Mouse (Mus musculus) megakaryocyte progenitor cell, adult 5-6 weeks (primary cell): ENCODE measurements around the gene Unc119b. TPM values are rescaled to one million over a fixed set of nuclear protein-coding genes. Genes with fewer than 3 reads are reported as not detected.
"Not testable (repeated sequence)": the region's sequence is repeated elsewhere in the genome, so short reads cannot be mapped to it uniquely, and the experiment has no call there.

ENCODE experiments used
- ATAC-seq: replicated peaks from 2 replicates; pipeline ENCODE4 v1.8.0; 2016; ENCODE audit warnings: mild to moderate bottlenecking, moderate TSS enrichment, inconsistent platforms; ENCODE audit not compliant: poor library complexity
- total RNA-seq, 2 experiments: library from RNA; stranded (forward) in 1 of 2; stranded (reverse) in 1 of 2; fragments of 157-497, 149-512 nt in 1 of 2; fragments of 200-1000 nt in 1 of 2; gene quantifications; 2 replicates each; pipeline versions ENCODE4 v1.2.3 to v1.2.4; 2015 to 2017

The Unc119b gene
- total RNA-seq, 2 experiments from 2014 or later: 4.1 to 11.2 TPM

- ATAC-seq: no peak
Observed at GRCm38 (mm10) chr5:115139124-115139523, 4.3 kb upstream of the Unc119b start.

DNA sequence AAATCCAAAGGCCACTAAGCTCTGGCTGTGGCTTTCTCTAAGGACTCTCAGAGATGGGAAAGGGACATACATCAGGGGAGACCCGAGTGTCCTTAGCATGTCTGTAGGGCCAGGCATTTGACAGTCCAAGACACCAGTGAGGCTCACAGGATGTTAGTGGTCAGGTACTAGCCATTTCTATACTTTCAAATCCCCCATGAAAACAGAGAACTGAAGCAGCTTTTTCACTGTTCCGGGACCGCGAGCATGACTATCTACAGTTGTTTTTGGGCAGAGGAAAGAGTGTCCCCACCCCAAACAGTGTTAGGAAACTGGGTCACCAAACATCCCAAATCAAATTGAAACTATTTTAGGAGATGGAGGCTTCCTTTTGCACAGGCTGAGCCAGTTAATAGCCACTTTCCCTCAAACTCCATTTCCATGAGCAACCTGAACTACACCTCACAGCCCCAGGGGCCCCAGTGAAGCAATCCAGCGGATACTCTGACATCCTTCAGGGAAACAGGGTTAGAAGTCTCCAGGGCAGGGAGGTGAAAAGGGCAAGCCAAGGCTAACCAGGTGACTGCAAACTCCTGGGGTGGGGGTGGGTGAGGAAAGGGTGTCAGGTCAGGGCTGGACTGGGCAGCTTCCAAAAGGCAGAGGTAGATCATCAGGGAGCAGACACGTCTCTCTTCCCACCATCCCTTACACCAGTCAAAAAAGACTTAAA, 1.3 kb downstream of the Unc119b start:
- no peak for ATAC-seq

- no peak for ATAC-seq
Observed at GRCm38 (mm10) chr5:115132465-115132864, 2.3 kb downstream of the Unc119b start.

- ATAC-seq: no peak
Observed at GRCm38 (mm10) chr5:115129328-115129727, 5.4 kb downstream of the Unc119b start.

DNA sequence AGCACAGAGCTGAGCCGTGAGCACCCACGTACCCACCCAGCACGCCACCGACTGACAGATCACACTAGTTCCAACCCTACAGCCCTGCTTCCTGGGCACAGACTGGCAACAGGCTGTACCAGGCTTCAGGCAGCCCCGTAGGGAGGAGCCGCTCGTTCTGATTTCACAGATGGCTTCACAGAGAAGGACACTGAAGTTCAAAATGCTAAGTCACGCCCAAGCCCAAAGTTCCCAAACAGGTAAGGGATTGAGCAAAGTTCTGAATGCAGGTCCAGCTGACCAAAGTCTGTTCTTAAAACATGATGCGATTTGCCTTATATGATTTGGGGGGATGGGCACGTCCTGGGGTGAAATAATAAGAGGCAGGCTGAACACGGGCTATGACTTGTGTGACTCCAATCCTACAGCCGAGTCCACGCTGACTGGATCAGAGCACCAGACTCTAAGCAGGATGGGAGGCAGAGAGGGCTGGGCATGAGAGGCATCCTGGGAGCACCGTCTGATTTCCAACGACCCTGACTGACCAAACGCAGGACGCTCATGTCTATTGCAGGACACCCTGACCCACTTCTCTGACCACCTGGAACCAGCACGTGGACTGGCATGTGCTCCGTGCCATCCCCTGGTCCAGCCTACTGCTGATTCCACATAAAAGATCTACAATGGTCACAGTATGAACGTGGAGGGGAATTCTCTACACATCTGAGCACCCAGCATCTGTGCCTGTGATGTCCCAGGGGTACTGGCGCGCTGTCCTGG, 7.2 kb downstream of the Unc119b start:
- no peak for ATAC-seq

- ATAC-seq: peak; percentile 29; the same call in 1 of the 2 replicates
Observed at GRCm38 (mm10) chr5:115126578-115127312, 8.0 kb downstream of the Unc119b start.

DNA sequence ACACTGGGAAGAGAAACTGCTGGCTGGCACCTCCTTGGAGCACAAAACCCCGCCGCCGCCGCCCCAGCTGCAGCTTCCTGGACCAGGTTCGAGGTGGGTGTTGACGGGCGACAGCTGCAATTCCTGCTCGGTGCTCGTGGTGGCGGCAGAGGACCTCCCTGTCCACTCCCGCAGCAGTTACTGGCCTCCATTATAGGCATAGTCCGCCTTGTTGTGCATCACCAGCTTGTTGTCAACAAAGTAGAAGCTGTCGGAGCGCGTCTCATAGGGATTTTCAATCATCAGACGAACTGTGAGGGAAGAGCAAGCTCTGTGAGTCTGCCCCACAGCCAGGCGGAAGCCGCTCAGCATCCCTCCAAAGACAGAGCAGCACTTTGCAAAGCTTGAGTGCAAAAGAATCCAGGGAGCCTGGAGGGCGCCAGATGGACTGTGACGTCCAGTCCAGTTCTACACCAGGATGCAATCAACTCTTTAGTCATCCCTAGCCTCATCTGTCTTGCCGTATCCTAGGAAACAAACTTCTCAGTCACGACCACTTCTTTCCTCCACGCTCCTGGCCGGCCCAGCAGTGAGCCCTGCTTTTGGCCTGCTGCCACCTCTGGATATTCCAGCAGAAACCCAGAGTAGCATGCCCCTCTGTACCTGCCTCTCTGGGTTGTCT, 9.4 kb downstream of the Unc119b start:
- peak; percentile 98 for ATAC-seq

GRCm38 (mm10) chr5:115124690-115125089, 10.1 kb downstream of the Unc119b start:
- no peak for ATAC-seq

GRCm38 (mm10) chr5:115120978-115121377, 13.8 kb downstream of the Unc119b start:
- no peak for ATAC-seq

- ATAC-seq: peak; percentile 93
Observed at GRCm38 (mm10) chr5:115118961-115119570, 15.7 kb downstream of the Unc119b start, which contains the start of gene Acads. Gene Acads, minus strand, starts transcription at chr5:115119346.

DNA sequence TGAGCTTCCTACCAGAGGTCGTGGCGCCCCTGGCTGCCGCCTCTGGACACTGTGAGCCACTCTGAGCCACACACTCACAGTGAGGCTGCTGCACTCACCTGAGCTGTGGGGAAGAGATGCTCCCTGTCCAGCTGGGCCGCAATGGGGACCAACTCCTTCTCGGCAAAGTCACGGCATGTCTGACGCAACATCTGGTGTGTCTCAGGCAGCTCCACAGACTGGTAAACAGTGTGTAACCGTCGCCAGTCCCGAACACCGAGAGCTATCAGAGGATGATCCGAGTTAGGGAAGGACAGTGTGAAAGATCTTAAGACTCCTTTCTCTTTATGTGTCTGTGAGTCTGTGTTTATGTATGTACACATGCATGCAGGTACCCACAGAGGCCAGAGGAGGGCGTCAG, 17.3 kb downstream of the Unc119b start:
- ATAC-seq: no peak

DNA sequence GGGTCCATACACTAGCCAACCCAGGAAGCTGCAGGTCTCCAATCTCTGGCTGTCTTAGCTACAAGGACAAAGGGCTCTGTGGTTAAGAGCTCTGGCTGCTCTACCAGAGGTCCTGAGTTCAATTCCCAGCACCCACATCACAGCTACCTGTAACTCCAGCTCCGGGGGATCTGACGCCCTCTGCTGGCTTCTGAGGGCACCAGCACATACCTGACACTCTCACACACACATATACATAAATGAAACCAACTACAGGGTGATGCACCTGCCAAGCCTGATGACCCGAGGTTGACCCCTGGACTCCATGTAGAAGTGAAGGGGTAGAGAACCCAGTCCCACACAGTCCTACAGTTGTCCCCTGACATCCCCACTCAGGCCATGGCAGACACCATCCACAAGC, 18.3 kb downstream of the Unc119b start:
- ATAC-seq: no peak

- ATAC-seq: no peak
Observed at GRCm38 (mm10) chr5:115114501-115114900, 20.3 kb downstream of the Unc119b start.

- ATAC-seq: no peak
Observed at GRCm38 (mm10) chr5:115113244-115113643, 21.5 kb downstream of the Unc119b start.

- ATAC-seq: no peak
Observed at GRCm38 (mm10) chr5:115111156-115111555, 23.6 kb downstream of the Unc119b start.

DNA sequence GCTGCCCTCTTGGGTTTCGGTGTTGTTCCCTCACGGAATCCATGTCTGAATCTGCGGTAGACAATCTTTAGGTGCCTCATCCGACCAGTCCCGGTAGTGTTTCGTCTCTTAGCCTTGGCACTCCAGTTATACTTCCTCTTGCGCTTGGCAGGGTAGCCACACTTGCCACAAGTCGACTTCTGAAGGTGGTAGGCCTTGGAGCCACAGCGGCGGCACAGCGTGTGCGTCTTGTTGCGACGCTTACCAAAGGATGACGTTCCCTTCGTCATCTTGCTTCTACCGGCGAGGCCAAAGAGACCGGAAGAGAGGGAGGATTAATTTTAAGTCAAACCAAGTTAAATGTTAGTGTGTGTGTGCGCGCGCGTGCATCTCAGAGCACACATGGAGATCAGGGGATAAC, 31.5 kb downstream of the Unc119b start:
- not testable (repeated sequence) for ATAC-seq

- ATAC-seq: no peak
Observed at GRCm38 (mm10) chr5:115102231-115102630, 32.5 kb downstream of the Unc119b start.

DNA sequence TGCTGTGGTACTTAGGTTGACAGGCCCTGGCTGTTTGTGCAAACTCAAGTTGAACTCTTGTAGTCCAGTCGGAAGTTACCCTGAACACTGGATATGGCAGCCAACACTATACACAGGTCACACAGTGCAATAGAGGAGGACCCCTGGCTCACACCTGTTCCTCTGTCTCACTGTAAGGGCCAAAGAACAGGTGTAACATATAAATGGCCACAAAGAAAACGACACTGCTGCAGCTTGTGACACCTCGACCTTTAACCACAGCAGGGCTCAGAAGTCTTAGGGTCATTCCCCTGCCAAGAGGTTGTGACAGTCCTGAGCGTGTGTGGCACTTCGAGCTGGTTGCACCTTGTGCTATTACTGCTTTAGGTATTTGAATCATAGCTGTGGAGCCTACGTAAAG, 34.3 kb downstream of the Unc119b start:
- ATAC-seq: no peak

DNA sequence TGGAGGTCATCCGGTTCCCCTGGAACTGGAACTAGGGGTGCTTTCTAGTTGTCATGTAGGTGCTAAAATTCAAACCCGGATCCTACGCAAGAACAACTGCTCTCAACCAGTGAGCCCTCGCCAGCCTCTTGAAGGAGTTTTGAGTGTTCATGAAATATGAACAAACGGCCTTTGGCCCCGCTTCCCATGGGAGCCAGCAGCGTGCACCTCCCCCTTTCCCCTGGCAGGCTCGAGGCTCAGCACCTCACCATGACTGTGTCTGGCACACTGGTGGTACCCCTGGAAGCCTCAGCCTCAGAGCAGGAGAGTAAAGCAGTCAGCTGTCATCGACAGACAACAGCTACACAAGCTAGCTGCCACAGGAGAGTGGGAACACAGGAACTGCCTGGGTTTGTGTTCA, 34.8 kb downstream of the Unc119b start:
- ATAC-seq: no peak

GRCm38 (mm10) chr5:115099530-115099929, 35.2 kb downstream of the Unc119b start:
- no peak for ATAC-seq

- ATAC-seq: no peak
Observed at GRCm38 (mm10) chr5:115098195-115098594, 36.6 kb downstream of the Unc119b start, which contains the start of gene Gm10401. Gene Gm10401, minus strand, starts transcription at chr5:115098295.
